Mouse (Mus musculus): Measurements from ENCODE around the gene Lpp. TPM values are rescaled to one million over a fixed set of nuclear protein-coding genes. Genes with fewer than 3 reads are reported as not detected.

Lpp gene
- 29.9 TPM for polyA plus RNA-seq (2017; shearing (Covaris generic))

GRCm38 (mm10) chr16:24392651-24393555, at the start of gene Lpp:
Lpp (plus strand) TSS chr16:24393507.

Data from activated CD4-positive, CD25-positive, alpha-beta regulatory T cell, adult 9 weeks (primary cell).